Mouse (Mus musculus) stomach, postnatal 0 days (tissue): Measurements from ENCODE around the gene Dnajb8.

Experiments
- CTCF ChIP-seq: IDR thresholded peaks from 2 replicates; pipeline ENCODE4 v1.5.1; 2016; ENCODE audit warnings: antibody characterized with exemption, low read depth, mild to moderate bottlenecking, moderate library complexity
- EP300 ChIP-seq: optimal IDR thresholded peaks from 2 replicates; pipeline ENCODE3; 2016; ENCODE audit warnings: antibody characterized with exemption

- TF ChIP-seq CTCF (no peak), EP300 (no peak)
Observed at GRCm38 (mm10) chr6:88196733-88197312, 25.2 kb upstream of the Dnajb8 start.
